Mouse (Mus musculus): ENCODE measurements around the gene Fth1. TPM values are rescaled to one million over a fixed set of nuclear protein-coding genes. Genes with fewer than 3 reads are reported as not detected.
"Not testable (repeated sequence)": the region's sequence is repeated elsewhere in the genome, so short reads cannot be mapped to it uniquely, and the experiment has no call there.

The Fth1 gene
- polyA plus RNA-seq (2015; fragmentation: Nextera tagmentation; extraction: Ambion mirVana): 3,514 and 3,691 TPM in 2 replicates

GRCm38 (mm10) chr19:9980258-9980657 lies at the start of gene Fth1:
Fth1 (plus strand) TSS chr19:9980598.
- peak within 1 kb of the TSS; percentile 81 for H3K4me2 ChIP-seq (ENCODE audit: low read depth, low read length)
- H3K27ac ChIP-seq (ENCODE audit: low read length): peak within 1 kb of the TSS; percentile 94
- H3K36me3 ChIP-seq (ENCODE audit: control insufficient read depth, insufficient read depth): peaks cover 18% of the 10 kb centered on the region
- ATAC-seq (ENCODE audit: low read depth): no peak
- 64% methylated on average over 4 of the region's 4 CpGs for WGBS (ENCODE audit: insufficient replicate concordance)
- peak within 1 kb of the TSS; percentile 76 for H3K9ac ChIP-seq (ENCODE audit: low read depth, low read length)
- no peaks in the 10 kb centered on the region for H3K9me3 ChIP-seq (replicated peaks; ENCODE audit: control insufficient read depth, low read length)
- no peak within 1 kb of the TSS for H3K4me3 ChIP-seq (ENCODE audit: low read depth, low read length)
- peaks cover 51% of the 10 kb centered on the region for H3K4me1 ChIP-seq (ENCODE audit: control insufficient read depth, low read depth, low read length)
- no peaks in the 10 kb centered on the region for H3K27me3 ChIP-seq (ENCODE audit: control insufficient read depth, insufficient read depth, low read depth, low read length)

GRCm38 (mm10) chr19:9931167-9931607 lies 49.2 kb upstream of the Fth1 start:
- H3K4me1 ChIP-seq (ENCODE audit: control insufficient read depth, low read depth, low read length): not testable (repeated sequence)

GRCm38 (mm10) chr19:9933908-9934307 lies 46.5 kb upstream of the Fth1 start:
- H3K36me3 ChIP-seq (ENCODE audit: control insufficient read depth, insufficient read depth): no peaks in the 10 kb centered on the region
- no peak overlapping the region for H3K27ac ChIP-seq (ENCODE audit: low read length)
- no peak for ATAC-seq (ENCODE audit: low read depth)
- 74% methylated on average over 2 of the region's 2 CpGs for WGBS (ENCODE audit: insufficient replicate concordance)
- no peak overlapping the region for H3K4me2 ChIP-seq (ENCODE audit: low read depth, low read length)
- H3K4me1 ChIP-seq (ENCODE audit: control insufficient read depth, low read depth, low read length): peaks cover 8% of the 10 kb centered on the region
- H3K9ac ChIP-seq (ENCODE audit: low read depth, low read length): no peak overlapping the region
- no peaks in the 10 kb centered on the region for H3K9me3 ChIP-seq (replicated peaks; ENCODE audit: control insufficient read depth, low read length)
- H3K4me3 ChIP-seq (ENCODE audit: low read depth, low read length): no peak overlapping the region
- no peaks in the 10 kb centered on the region for H3K27me3 ChIP-seq (ENCODE audit: control insufficient read depth, insufficient read depth, low read depth, low read length)

More at GRCm38 (mm10) chr19:9931167-9931607, 49.2 kb upstream of the Fth1 start:
- not testable (repeated sequence) for H3K27me3 ChIP-seq (ENCODE audit: control insufficient read depth, insufficient read depth, low read depth, low read length); H3K36me3 ChIP-seq (ENCODE audit: control insufficient read depth, insufficient read depth); H3K9ac ChIP-seq (ENCODE audit: low read depth, low read length); H3K9me3 ChIP-seq (replicated peaks; ENCODE audit: control insufficient read depth, low read length); H3K4me3 ChIP-seq (ENCODE audit: low read depth, low read length); H3K4me2 ChIP-seq (ENCODE audit: low read depth, low read length)
- WGBS (ENCODE audit: insufficient replicate concordance): 28% methylated on average over 2 of the region's 2 CpGs
- H3K27ac ChIP-seq (ENCODE audit: low read length): peak overlapping the region; percentile 15; the same call in 1 of the 2 replicates
- peak; percentile 76 for ATAC-seq (ENCODE audit: low read depth)

GRCm38 (mm10) chr19:9936579-9936978 lies 43.8 kb upstream of the Fth1 start:
- Histone ChIP-seq H3K9me3 (replicated peaks; ENCODE audit: control insufficient read depth, low read length) (no peaks in the 10 kb centered on the region), H3K4me3 (ENCODE audit: low read depth, low read length) (no peak overlapping the region), H3K4me1 (ENCODE audit: control insufficient read depth, low read depth, low read length) (peaks cover 13% of the 10 kb centered on the region), H3K4me2 (ENCODE audit: low read depth, low read length) (no peak overlapping the region), H3K9ac (ENCODE audit: low read depth, low read length) (no peak overlapping the region), H3K27ac (ENCODE audit: low read length) (no peak overlapping the region), H3K27me3 (ENCODE audit: control insufficient read depth, insufficient read depth, low read depth, low read length) (no peaks in the 10 kb centered on the region), H3K36me3 (ENCODE audit: control insufficient read depth, insufficient read depth) (no peaks in the 10 kb centered on the region)
- 42% methylated on average over 5 of the region's 5 CpGs for WGBS (ENCODE audit: insufficient replicate concordance)
- ATAC-seq (ENCODE audit: low read depth): no peak

- WGBS (ENCODE audit: insufficient replicate concordance): 80% methylated on average over 5 of the region's 5 CpGs
- no peak overlapping the region for H3K4me3 ChIP-seq (ENCODE audit: low read depth, low read length)
- H3K36me3 ChIP-seq (ENCODE audit: control insufficient read depth, insufficient read depth): no peaks in the 10 kb centered on the region
- no peak for ATAC-seq (ENCODE audit: low read depth)
- peaks cover 14% of the 10 kb centered on the region for H3K4me1 ChIP-seq (ENCODE audit: control insufficient read depth, low read depth, low read length)
- no peak overlapping the region for H3K4me2 ChIP-seq (ENCODE audit: low read depth, low read length)
- no peaks in the 10 kb centered on the region for H3K9me3 ChIP-seq (replicated peaks; ENCODE audit: control insufficient read depth, low read length)
- H3K27me3 ChIP-seq (ENCODE audit: control insufficient read depth, insufficient read depth, low read depth, low read length): no peaks in the 10 kb centered on the region
- no peak overlapping the region for H3K27ac ChIP-seq (ENCODE audit: low read length)
- no peak overlapping the region for H3K9ac ChIP-seq (ENCODE audit: low read depth, low read length)
Observed at GRCm38 (mm10) chr19:9937428-9937827, 43.0 kb upstream of the Fth1 start.

GRCm38 (mm10) chr19:9938156-9938823 lies 42.1 kb upstream of the Fth1 start:
- peak overlapping the region; percentile 63 for H3K27ac ChIP-seq (ENCODE audit: low read length)
- no peaks in the 10 kb centered on the region for H3K36me3 ChIP-seq (ENCODE audit: control insufficient read depth, insufficient read depth)
- ATAC-seq (ENCODE audit: low read depth): peak; percentile 39; the same call in 1 of the 2 replicates
- no peaks in the 10 kb centered on the region for H3K9me3 ChIP-seq (replicated peaks; ENCODE audit: control insufficient read depth, low read length)
- peak overlapping the region; percentile 67 for H3K4me2 ChIP-seq (ENCODE audit: low read depth, low read length)
- no peaks in the 10 kb centered on the region for H3K27me3 ChIP-seq (ENCODE audit: control insufficient read depth, insufficient read depth, low read depth, low read length)
- peak overlapping the region; percentile 16; the same call in 1 of the 2 replicates for H3K9ac ChIP-seq (ENCODE audit: low read depth, low read length)
- WGBS (ENCODE audit: insufficient replicate concordance): 20% methylated on average over 6 of the region's 6 CpGs
- H3K4me3 ChIP-seq (ENCODE audit: low read depth, low read length): peak overlapping the region; percentile 36
- H3K4me1 ChIP-seq (ENCODE audit: control insufficient read depth, low read depth, low read length): peaks cover 21% of the 10 kb centered on the region

- Histone ChIP-seq H3K4me1 (ENCODE audit: control insufficient read depth, low read depth, low read length) (peaks cover 22% of the 10 kb centered on the region), H3K4me2 (ENCODE audit: low read depth, low read length) (peak overlapping the region; percentile 67)
Observed at GRCm38 (mm10) chr19:9938824-9939303, 41.5 kb upstream of the Fth1 start.

DNA sequence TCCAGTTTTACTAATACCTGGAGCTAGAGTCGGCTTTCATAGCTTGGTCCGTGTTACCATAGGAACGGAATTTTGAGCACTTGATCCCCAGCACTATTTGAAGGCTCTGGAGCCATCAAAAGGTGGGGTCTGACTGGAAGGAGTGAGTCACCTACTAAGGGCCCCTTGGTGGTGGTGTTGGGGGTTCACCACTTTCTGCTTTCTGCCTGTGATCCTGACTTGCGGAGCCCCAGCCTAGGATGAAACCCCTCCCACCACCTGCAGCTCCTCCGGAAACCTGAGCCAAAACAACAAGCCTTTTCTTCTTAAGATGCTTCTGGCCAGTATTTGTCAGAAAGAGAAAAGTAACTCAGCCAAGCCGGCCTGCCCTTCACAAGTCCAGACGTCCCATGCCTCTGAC lies 40.6 kb upstream of the Fth1 start:
- Histone ChIP-seq H3K4me1 (ENCODE audit: control insufficient read depth, low read depth, low read length) (peaks cover 22% of the 10 kb centered on the region), H3K27me3 (ENCODE audit: control insufficient read depth, insufficient read depth, low read depth, low read length) (no peaks in the 10 kb centered on the region), H3K36me3 (ENCODE audit: control insufficient read depth, insufficient read depth) (no peaks in the 10 kb centered on the region), H3K9ac (ENCODE audit: low read depth, low read length) (no peak overlapping the region), H3K4me3 (ENCODE audit: low read depth, low read length) (no peak overlapping the region), H3K27ac (ENCODE audit: low read length) (no peak overlapping the region), H3K9me3 (replicated peaks; ENCODE audit: control insufficient read depth, low read length) (no peaks in the 10 kb centered on the region), H3K4me2 (ENCODE audit: low read depth, low read length) (no peak overlapping the region)
- 78% methylated on average over 7 of the region's 7 CpGs for WGBS (ENCODE audit: insufficient replicate concordance)
- no peak for ATAC-seq (ENCODE audit: low read depth)

More at GRCm38 (mm10) chr19:9938824-9939303, 41.5 kb upstream of the Fth1 start:
- Histone ChIP-seq H3K4me3 (ENCODE audit: low read depth, low read length) (peak overlapping the region; percentile 36), H3K9ac (ENCODE audit: low read depth, low read length) (peak overlapping the region; percentile 16; the same call in 1 of the 2 replicates), H3K36me3 (ENCODE audit: control insufficient read depth, insufficient read depth) (no peaks in the 10 kb centered on the region), H3K9me3 (replicated peaks; ENCODE audit: control insufficient read depth, low read length) (no peaks in the 10 kb centered on the region), H3K27me3 (ENCODE audit: control insufficient read depth, insufficient read depth, low read depth, low read length) (no peaks in the 10 kb centered on the region), H3K27ac (ENCODE audit: low read length) (peak overlapping the region; percentile 63)
- 15% methylated on average over 13 of the region's 13 CpGs for WGBS (ENCODE audit: insufficient replicate concordance)
- ATAC-seq (ENCODE audit: low read depth): peak; percentile 75

DNA sequence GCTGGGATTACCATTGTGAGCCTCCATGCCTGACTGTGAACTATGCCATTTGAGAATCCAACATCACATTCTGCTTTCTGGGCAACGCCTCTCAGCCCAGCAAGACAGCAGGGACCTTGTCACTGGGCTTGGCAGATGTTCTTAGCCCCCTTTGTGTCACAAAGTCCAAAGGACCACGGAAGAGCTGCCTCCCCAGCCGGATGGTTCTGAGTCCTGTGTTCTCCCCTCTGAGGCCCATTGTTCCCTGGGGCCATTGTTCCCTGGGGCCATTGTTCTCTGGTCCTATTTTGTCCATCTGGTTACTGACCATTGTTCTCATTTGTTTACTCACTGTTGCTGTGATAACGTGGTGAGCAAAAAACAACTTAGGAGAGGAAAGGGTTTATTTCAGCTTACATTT lies 39.5 kb upstream of the Fth1 start:
- H3K4me2 ChIP-seq (ENCODE audit: low read depth, low read length): no peak overlapping the region
- no peak overlapping the region for H3K9ac ChIP-seq (ENCODE audit: low read depth, low read length)
- 61% methylated on average over 4 of the region's 4 CpGs for WGBS (ENCODE audit: insufficient replicate concordance)
- H3K36me3 ChIP-seq (ENCODE audit: control insufficient read depth, insufficient read depth): no peaks in the 10 kb centered on the region
- no peak overlapping the region for H3K4me3 ChIP-seq (ENCODE audit: low read depth, low read length)
- no peak for ATAC-seq (ENCODE audit: low read depth)
- H3K27me3 ChIP-seq (ENCODE audit: control insufficient read depth, insufficient read depth, low read depth, low read length): no peaks in the 10 kb centered on the region
- H3K9me3 ChIP-seq (replicated peaks; ENCODE audit: control insufficient read depth, low read length): no peaks in the 10 kb centered on the region
- H3K4me1 ChIP-seq (ENCODE audit: control insufficient read depth, low read depth, low read length): peaks cover 22% of the 10 kb centered on the region
- no peak overlapping the region for H3K27ac ChIP-seq (ENCODE audit: low read length)

Data from liver, embryonic 16.5 days (tissue).